Mouse (Mus musculus) stomach, embryonic 15.5 days (tissue): ENCODE measurements around the gene Tpt1. TPM values are rescaled to one million over a fixed set of nuclear protein-coding genes. Genes with fewer than 3 reads are reported as not detected.
A peak's percentile ranks its signal among the peaks of the same experiment; 100 is the strongest.
"Not testable (repeated sequence)": the region's sequence is repeated elsewhere in the genome, so short reads cannot be mapped to it uniquely, and the experiment has no call there.

ENCODE experiments used
- ATAC-seq: fragments of 200-750 bp; cut with Nextera tagmentation; 2 replicates; pipeline ENCODE4 v1.8.0; 2017; ENCODE audit warnings: low read depth, moderate number of reproducible peaks, moderate TSS enrichment; ENCODE audit not compliant: insufficient read depth, low FRiP score
- H3K27ac ChIP-seq: fragments of 300-500 bp; sonication (generic); 2 replicates; pipeline ENCODE4 v1.5.1; 2015; ENCODE audit warnings: mild to moderate bottlenecking, inconsistent platforms
- H3K27me3 ChIP-seq: fragments of 300-500 bp; sonication (generic); replicated peaks from 2 replicates; pipeline ENCODE4 v1.6.1; 2015; ENCODE audit warnings: inconsistent platforms
- H3K36me3 ChIP-seq: fragments of 300-500 bp; sonication (generic); 2 replicates; pipeline ENCODE4 v1.6.1; 2015; ENCODE audit warnings: inconsistent platforms
- H3K4me1 ChIP-seq: fragments of 300-500 bp; sonication (generic); 2 replicates; pipeline ENCODE4 v1.6.1; 2015; ENCODE audit warnings: inconsistent platforms
- H3K4me2 ChIP-seq: fragments of 300-500 bp; sonication (generic); 2 replicates; pipeline ENCODE4 v1.6.1; 2015; ENCODE audit warnings: mild to moderate bottlenecking, inconsistent platforms
- H3K4me3 ChIP-seq: fragments of 300-500 bp; sonication (generic); replicated peaks from 2 replicates; pipeline ENCODE4 v1.5.1; 2015; ENCODE audit warnings: inconsistent platforms
- H3K9ac ChIP-seq: fragments of 300-500 bp; sonication (generic); 2 replicates; pipeline ENCODE4 v1.6.1; 2015; ENCODE audit warnings: inconsistent platforms
- H3K9me3 ChIP-seq: fragments of 300-500 bp; sonication (generic); 2 replicates; pipeline ENCODE4 v1.6.1; 2016; ENCODE audit warnings: inconsistent platforms
- WGBS: fragments of 180-500 bp; shearing (Covaris S2); methylation state at CpG from one replicate; pipeline ENCODE4 v1.1.7; 2015; 5-methylcytosine and 5-hydroxymethylcytosine counted together
- polyA plus RNA-seq: library from polyadenylated mRNA; unstranded; fragments of >200 nt; fragmentation: Nextera tagmentation; extraction: Ambion mirVana; gene quantifications from 2 replicates; pipeline ENCODE4 v1.2.1, GENCODE M21; 2015

Tpt1 gene
- polyA plus RNA-seq, 1 experiment from 2014 or later = 999 TPM

DNA sequence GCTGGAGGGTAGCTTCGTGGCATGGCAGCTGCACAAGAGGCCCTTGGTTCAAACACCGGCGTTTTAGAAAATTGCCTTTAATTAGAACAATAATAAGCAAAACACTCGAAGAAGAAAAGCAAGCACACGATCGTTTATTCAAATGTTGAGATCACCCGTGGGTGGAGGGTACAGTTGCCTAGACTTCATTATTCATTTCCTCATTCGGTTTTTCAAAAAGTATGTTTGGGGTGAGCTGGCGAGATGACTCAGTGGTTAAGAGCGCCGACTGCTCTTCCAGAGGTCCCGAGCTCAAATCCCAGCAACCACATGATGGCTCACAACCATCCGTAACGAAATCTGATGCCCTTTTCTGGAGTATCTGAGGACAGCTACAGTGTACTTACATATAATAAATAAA is 15.1 kb upstream of the Tpt1 start:
- not testable (repeated sequence) for H3K9me3 ChIP-seq, H3K27me3 ChIP-seq, H3K4me3 ChIP-seq, ATAC-seq, H3K27ac ChIP-seq, H3K9ac ChIP-seq, H3K36me3 ChIP-seq
- Histone ChIP-seq H3K4me1 (peaks cover 17% of the 10 kb centered on the region; the same call in 1 of the 2 replicates), H3K4me2 (peak overlapping the region; percentile 63; the same call in 1 of the 2 replicates)
- 59% methylated on average over 14 of the region's 14 CpGs for WGBS

DNA sequence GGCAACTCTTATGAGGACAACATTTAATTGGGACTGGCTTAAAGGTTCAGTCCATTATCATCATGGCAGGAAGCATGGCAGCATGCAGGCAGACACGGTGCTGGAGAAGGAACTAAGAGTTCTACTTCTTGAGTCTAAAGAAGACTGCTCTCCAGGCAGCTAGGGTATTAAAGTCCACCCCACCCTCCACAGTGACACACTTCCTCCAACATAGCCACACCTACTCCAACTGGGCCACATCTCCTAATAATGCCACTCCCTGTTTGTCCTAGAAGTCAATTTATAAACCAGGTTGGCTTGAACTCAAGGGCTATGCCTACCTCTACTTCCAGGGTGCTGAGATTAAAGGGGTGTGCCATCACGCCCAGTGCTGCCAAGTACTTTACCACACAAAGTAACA is 12.9 kb upstream of the Tpt1 start:
- H3K27ac ChIP-seq = no peak overlapping the region
- H3K4me2 ChIP-seq = no peak overlapping the region
- 0 out of 2 replicates have a peak, but pooled peaks have one; percentile 8 for ATAC-seq
- no peaks in the 10 kb centered on the region for H3K9me3 ChIP-seq
- no peak overlapping the region for H3K9ac ChIP-seq
- H3K36me3 ChIP-seq = no peaks in the 10 kb centered on the region
- H3K4me3 ChIP-seq = no peak overlapping the region
- no peaks in the 10 kb centered on the region for H3K27me3 ChIP-seq
- peaks cover 22% of the 10 kb centered on the region; the same call in 1 of the 2 replicates for H3K4me1 ChIP-seq
- WGBS = 70% methylated on average over 2 of the region's 2 CpGs

DNA sequence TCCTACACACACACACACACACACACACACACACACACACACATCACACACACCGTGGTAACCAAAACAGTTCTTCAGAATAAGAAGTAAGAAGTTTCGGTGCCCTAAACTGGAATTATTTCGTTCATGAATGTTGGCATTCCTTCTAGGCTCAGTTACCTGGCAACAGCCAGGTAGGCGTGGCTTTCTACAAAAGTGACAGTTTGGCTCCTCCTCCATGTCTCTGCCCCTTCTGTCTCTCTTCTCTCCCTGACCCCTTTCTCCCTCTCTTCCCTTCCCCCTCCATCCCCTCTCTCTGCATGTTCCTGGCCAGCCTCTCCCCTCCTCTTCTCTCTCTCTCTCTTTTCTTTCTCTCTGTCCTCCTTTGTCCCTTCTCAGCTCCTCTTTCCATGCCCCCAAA is 11.9 kb upstream of the Tpt1 start:
- peak overlapping the region; percentile 48; the same call in 1 of the 2 replicates for H3K4me3 ChIP-seq
- H3K9me3 ChIP-seq = no peaks in the 10 kb centered on the region
- H3K9ac ChIP-seq = no peak overlapping the region
- no peaks in the 10 kb centered on the region for H3K36me3 ChIP-seq
- peak overlapping the region; percentile 99 for H3K27ac ChIP-seq
- H3K4me2 ChIP-seq = peak overlapping the region; percentile 98
- H3K4me1 ChIP-seq = peaks cover 27% of the 10 kb centered on the region; the same call in 1 of the 2 replicates
- ATAC-seq = no peak
- WGBS = 23% methylated on average over 4 of the region's 4 CpGs
- H3K27me3 ChIP-seq = no peaks in the 10 kb centered on the region

DNA sequence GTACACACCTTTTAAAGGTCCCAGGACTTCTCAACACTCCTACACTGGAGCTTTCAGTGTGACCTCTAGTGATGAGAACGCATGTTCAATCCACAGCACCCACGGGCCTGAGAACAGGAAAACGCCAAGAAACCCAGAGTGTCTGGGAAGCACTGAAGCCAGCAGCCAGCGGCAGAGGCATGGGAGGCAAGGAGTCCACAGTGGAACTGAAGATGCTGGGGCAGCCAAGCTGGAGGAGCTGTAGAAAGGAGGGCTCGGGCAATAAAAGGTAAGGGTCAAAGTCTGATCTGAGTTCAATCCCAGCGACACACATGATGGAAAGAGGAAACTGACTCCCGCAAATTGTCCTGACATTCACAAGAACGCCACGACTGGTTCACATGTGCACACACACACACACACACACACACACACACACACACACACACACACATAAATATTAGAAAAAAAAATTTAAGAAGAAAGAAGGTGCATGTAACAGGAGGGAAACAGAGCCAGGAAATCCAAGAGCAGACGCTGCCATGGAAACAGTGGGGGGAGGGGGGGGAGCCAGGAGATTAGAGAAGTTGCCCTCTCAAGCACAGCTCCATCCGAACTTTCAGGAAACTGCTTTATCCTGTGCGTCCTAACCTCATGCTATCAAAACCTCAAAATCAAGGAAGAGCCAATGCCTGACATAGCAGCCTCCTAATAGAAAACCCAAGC is 11.2 kb upstream of the Tpt1 start:
- WGBS = 4% methylated on average over 12 of the region's 12 CpGs
- Histone ChIP-seq H3K4me2 (peak overlapping the region; percentile 98), H3K4me1 (peaks cover 23% of the 10 kb centered on the region; the same call in 1 of the 2 replicates), H3K9me3 (no peaks in the 10 kb centered on the region), H3K4me3 (peak overlapping the region; percentile 48), H3K9ac (no peak overlapping the region), H3K36me3 (no peaks in the 10 kb centered on the region), H3K27me3 (no peaks in the 10 kb centered on the region), H3K27ac (peak overlapping the region; percentile 99)
- ATAC-seq = peak; percentile 20

DNA sequence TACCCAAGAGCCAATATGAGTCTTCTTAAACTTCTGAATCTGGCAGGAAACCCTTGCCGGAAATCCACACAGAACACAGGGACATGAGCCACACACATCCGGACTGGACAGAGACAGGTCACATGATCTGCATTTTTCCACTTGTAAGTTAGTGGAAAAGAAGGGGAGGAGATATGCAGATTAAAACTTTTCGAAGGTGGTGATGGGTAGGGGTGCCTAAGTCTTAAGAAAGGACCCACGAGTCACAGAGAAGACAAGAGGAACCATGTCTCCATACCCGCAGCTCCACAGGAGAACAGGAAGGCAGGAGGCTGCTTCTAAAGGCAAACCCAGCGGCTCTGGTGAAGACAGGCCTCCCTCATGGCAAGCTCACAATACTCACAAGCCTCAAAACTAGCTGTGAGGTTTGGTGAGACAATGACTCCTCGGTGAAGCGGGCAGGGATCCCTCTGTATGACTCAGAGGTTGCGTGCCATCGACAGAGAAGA is 10.6 kb upstream of the Tpt1 start:
- Histone ChIP-seq H3K9me3 (no peaks in the 10 kb centered on the region), H3K4me2 (peak overlapping the region; percentile 98), H3K4me1 (peaks cover 20% of the 10 kb centered on the region; the same call in 1 of the 2 replicates), H3K9ac (peak overlapping the region; percentile 78; the same call in 1 of the 2 replicates), H3K27me3 (no peaks in the 10 kb centered on the region), H3K36me3 (no peaks in the 10 kb centered on the region), H3K27ac (peak overlapping the region; percentile 99), H3K4me3 (peak overlapping the region; percentile 48)
- peak; percentile 85 for ATAC-seq
- under 1% methylated on average over 10 of the region's 10 CpGs for WGBS

DNA sequence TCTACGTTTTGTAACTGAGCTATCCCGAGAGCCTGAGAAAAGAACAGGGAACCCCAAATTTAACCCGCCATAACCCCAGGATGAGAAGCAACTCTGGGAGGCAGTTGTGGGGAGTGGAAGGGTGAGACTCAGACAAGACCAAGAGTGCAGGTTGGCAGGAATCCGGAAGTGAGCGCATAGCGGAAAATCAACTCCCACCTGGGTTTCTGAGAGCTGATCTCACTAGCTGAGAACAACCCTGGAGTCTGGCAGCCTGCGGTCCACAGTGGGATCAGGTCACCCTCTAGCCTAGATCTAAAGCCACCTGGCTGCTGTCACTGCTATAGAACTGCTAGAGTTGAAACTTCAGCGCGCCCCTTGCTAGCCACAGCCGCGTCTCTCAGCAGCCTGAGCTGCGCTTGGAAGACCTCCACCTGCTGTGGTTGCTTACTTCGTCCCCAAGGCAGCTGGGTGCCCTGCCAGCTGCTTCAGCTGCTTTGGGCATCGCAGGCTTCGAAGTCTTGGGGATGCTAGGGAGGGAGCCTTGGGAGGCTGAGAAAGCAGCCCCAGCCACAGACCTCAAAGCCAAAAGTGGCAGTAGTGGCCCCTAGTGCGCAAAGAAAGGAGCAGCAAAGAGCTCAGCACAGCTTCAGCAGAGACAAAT is 10.0 kb upstream of the Tpt1 start:
- Histone ChIP-seq H3K4me1 (peaks cover 20% of the 10 kb centered on the region; the same call in 1 of the 2 replicates), H3K9ac (peak overlapping the region; percentile 78), H3K27ac (peak overlapping the region; percentile 99), H3K9me3 (no peaks in the 10 kb centered on the region), H3K27me3 (no peaks in the 10 kb centered on the region), H3K4me2 (peak overlapping the region; percentile 98), H3K36me3 (no peaks in the 10 kb centered on the region), H3K4me3 (peak overlapping the region; percentile 48)
- peak; percentile 52 for ATAC-seq
- 1% methylated on average over 16 of the region's 16 CpGs for WGBS

DNA sequence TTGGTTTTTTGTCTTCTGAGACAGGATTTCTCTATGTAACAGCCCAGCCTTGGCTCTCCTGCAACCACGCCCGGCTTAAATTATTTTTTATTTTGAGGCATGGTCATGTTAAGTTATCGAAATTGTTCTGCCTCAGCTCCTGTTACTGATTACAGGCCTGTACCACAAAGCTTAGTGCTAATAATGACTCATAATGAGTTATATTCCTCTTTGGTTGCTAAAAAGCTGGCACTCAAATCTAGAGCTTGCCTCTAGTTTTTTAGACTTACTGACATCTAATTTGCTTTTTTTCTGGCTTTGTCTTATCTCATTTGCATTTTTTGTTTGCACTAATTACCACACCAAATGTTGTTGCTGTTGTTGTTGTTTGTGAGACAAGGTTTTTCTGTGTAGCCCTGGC is 8.3 kb upstream of the Tpt1 start:
- Histone ChIP-seq H3K4me1 (peaks cover 20% of the 10 kb centered on the region; the same call in 1 of the 2 replicates), H3K9me3 (no peaks in the 10 kb centered on the region), H3K36me3 (no peaks in the 10 kb centered on the region), H3K9ac (no peak overlapping the region), H3K4me2 (no peak overlapping the region), H3K27ac (peak overlapping the region; percentile 38), H3K4me3 (no peak overlapping the region), H3K27me3 (no peaks in the 10 kb centered on the region)
- ATAC-seq = no peak
- 79% methylated on average over 3 of the region's 3 CpGs for WGBS

DNA sequence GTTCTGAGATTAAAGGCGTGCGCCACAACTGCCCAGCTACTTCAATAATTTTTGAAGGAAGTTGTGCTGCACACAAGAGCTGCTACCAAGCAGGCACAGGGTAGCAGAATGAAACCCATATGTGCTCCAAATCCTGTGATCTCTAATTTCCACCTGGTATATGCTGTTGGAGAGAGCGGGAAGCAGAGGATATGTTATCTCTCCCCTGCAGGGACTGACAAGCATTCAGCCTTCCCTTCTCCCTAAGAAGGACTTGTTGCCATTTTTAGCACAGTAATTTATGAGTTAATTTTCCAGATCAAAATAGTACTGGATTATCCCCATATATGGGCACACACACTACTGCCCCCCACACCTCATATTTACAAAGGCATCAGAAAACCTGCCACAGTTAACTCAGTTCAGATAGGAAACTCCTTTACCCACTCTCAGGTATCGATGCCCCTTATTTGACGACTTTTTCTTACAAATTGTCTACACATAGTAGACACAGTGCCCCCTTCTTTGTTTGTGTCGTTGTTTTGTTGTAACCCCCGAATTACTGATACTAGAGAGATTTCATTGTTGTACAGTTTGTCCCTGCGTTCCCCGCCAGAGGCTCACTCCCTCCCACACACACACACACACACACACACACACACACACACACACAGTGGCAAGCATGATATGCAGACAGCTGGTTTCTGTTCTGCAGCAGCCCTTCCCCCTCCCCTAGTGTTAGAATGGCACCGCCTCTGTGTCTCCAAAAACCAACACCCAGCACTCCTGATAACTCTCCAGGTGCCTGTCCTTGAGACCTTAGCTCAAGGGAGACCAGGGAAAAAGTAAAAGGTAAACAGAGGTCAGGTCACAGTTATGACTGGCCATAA is 7.6 kb upstream of the Tpt1 start:
- Histone ChIP-seq H3K9me3 (no peaks in the 10 kb centered on the region), H3K36me3 (no peaks in the 10 kb centered on the region), H3K9ac (no peak overlapping the region), H3K4me3 (no peak overlapping the region), H3K27ac (peak overlapping the region; percentile 38), H3K4me1 (peaks cover 20% of the 10 kb centered on the region; the same call in 1 of the 2 replicates), H3K4me2 (peak overlapping the region; percentile 19; the same call in 1 of the 2 replicates), H3K27me3 (no peaks in the 10 kb centered on the region)
- ATAC-seq = peak; percentile 45
- WGBS = 48% methylated on average over 10 of the region's 10 CpGs

DNA sequence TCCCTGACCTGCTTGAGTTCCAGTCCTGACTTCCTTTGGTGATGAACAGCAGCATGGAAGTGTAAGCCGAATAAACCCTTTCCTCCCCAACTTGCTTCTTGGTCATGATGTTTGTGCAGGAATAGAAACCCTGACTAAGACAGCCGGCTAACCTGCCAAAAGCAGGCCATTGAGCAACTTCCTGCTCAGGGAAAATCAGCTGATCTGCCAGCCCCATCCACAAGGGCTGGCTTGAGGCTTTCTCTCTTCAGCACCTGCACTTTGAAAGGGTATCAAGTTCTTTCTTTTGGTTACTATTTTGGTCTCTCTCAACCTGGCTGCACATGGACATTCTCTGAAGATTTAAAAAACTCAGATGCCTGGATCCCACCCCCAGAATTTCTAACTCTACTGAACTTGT is 3.1 kb upstream of the Tpt1 start:
- not testable (repeated sequence) for H3K9ac ChIP-seq, H3K9me3 ChIP-seq, ATAC-seq, H3K36me3 ChIP-seq, H3K27me3 ChIP-seq, H3K27ac ChIP-seq, H3K4me3 ChIP-seq, H3K4me2 ChIP-seq, H3K4me1 ChIP-seq
- WGBS = 69% methylated on average over 2 of the region's 2 CpGs

DNA sequence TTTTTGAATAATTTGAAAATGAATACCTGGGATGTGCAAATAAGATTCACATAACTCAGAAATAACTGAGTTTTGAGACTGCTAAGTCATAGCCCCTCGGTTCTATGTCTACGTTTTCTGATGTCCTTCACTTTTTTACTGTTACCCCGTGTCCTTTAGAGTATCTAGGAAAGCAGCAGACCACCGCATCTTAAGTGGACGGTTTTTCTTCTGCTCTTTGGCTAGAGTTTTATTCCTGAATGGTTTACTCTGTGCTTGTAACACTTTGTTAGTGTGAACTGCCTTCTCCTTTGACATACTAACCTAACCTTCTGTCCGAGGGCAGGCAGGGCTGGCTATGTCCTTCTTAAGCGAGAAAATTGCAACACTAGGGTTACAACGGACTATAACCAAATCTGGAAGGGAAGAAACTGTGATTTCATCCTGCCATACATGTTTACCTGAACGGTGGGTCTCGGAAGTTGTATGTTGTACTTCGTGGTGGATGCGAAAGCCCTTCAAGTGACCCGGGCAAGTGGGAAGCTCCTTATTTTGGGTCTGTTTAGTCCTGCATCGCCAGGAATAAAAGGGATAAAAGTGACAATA is 690 bp upstream of the Tpt1 start:
- Histone ChIP-seq H3K4me3 (peak overlapping the region; percentile 89), H3K9ac (peak overlapping the region; percentile 70), H3K27me3 (no peaks in the 10 kb centered on the region), H3K9me3 (no peaks in the 10 kb centered on the region), H3K36me3 (peaks cover 24% of the 10 kb centered on the region), H3K4me2 (peak overlapping the region; percentile 64), H3K4me1 (peaks cover 12% of the 10 kb centered on the region), H3K27ac (peak overlapping the region; percentile 98)
- no peak for ATAC-seq
- WGBS = 6% methylated on average over 14 of the region's 14 CpGs

DNA sequence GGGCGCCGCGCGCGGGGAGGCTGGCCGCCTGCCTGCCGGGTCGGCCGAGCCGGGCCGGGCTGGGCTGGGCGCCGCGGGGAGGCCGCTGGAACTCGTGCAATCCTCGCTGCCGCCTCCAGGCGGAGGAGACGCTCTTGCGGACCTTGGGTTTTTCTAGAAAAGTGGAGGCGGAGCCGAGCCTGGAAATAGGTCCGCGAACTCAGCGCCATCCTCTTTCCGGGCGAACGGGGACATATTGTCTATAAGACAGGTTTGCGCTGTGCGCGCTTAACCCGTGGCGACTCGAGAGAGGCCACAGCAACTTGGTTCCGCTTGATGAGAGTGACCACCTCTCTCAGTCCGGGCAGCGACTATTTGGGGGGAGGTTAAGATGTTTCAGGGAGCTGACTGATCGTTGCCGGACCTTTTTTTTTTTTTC is 814 bp downstream of the Tpt1 start:
- under 1% methylated on average over 40 of the region's 40 CpGs for WGBS
- Histone ChIP-seq H3K4me3 (peak overlapping the region; percentile 89), H3K4me2 (peak overlapping the region; percentile 51), H3K27ac (peak overlapping the region; percentile 98), H3K36me3 (peaks cover 33% of the 10 kb centered on the region), H3K9ac (peak overlapping the region; percentile 95), H3K27me3 (no peaks in the 10 kb centered on the region), H3K4me1 (peaks cover 12% of the 10 kb centered on the region), H3K9me3 (no peaks in the 10 kb centered on the region)
- peak; percentile 54 for ATAC-seq
